Mouse (Mus musculus) lung, adult 18-20 months (tissue): ENCODE results near the gene Yars.

Experiments used
- DNase-seq, 2 experiments: peaks; one replicate each; pipeline ENCODE4 v3.0.0; 2022; ENCODE audit warnings: mixed read lengths in 2 of 2

The Yars gene

DNA sequence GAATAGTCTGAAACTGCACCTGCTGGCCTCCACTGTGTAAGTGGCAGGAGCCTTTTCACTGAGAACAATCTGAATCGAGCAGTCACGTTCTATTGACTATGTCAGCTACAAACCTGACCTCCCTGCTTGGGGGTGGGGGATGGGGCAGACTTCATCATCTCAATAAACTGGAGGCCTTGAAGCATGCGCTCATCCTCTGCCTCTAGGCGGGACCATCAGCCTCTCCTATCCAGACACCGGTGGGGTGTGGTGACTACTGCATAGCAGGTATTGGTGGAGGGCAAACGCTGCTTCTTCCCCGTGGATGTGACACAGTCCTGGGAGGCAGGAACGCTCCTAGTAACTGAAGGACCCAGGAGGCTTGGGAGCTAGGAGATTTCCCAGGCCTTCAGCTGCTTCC is 41.4 kb downstream of the Yars start:
- no peak for DNase-seq

DNA sequence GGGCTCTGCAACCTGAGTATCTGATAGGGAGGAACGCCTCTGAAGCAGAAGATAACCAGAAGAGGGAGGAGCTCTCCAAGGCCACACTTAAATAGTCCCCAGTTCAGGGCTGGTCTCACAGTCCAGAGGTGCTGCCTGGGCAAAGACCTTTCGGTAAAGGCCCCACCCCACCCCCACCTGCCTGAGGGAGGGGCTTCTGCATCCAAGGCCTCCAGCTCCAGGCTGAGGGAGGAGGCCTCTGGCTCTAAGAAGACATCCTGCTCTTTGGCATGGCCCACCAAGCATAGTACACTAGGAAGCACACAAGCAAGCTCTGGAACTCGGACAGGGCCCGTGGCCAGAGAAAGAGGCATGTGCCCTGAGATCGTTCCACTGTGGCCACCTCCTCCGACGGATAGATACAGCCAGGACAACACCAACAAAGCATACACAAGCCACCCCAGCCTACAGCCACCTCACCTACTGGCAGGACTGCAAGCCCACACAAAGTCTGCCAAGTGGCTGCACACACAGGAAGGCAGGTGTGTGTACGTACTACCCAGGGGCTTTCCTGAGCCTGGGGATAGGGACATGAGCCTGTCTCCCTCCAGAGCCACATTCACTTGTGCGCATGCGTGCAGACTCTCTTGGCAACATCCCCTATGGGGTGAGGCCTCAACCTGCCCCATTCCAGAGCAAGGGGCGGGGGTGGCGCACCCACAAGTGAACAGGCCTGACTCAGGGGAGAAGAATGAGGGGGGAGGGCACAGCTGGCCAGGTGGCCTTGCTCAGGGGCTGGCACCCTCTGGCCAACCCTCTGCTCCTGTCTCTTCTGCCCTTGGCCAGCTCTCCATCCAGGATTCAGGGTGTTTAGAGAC is 42.3 kb downstream of the Yars start:
- peak; percentile 87 to 93 for DNase-seq

DNA sequence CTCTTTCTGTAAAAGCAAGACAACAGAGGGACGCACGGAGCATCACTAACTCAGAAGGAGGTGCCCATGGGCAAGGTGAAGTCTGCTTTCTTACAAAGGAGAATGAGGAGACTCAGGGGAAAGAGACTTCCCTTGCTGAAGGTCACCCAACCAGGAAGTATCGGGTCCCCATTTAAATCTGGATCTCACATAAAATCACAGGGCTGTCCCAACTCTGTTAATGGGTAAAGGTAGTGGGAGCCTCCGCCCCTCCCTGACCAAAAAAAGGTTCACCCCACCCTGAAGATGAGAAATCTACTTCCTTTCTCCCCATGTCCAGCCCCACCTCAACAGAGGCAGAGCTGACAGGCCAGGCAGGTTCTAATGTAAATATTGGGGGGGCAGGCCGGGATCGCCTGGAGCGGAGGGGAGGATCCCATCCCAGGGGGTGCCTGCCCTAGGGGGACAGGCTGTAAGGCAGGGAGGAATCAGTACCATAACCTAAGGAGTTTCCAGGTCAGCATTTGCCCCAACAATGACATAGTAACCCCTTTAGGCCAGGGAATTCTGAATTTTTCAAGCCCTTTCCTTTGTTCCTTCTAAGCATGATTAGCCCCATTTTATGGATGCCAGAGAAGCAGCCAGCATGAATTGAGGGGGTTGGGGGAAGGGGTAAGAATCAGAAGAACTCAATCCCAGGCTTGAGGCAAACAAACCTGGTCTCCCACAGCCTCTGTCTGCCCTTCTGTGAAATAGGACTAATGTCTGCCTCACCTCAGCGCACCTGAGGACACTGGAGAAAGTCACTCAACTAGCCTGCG is 43.2 kb downstream of the Yars start:
- peak in 1 of 2 experiments; percentile 51 for DNase-seq

DNA sequence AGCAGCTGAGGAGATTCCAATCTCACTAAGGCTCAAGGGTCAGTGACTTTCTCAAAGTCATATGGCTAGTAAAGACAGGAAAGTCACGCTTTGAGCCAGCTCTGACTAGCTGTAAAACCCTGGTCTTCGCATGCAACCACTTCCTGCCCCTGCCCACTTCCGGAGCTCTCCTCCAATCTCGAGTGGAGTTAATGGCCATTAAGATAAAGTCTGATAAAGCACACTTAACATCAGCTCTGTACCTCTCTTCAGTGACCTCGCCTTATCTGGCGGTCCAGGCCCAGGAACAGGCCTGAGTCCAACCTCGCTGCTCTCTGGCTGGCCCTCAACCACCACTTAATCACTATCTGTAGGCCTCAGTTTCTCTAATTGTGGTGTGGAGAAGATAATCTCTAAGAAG is 44.9 kb downstream of the Yars start:
- DNase-seq = peak; percentile 61 to 66

DNA sequence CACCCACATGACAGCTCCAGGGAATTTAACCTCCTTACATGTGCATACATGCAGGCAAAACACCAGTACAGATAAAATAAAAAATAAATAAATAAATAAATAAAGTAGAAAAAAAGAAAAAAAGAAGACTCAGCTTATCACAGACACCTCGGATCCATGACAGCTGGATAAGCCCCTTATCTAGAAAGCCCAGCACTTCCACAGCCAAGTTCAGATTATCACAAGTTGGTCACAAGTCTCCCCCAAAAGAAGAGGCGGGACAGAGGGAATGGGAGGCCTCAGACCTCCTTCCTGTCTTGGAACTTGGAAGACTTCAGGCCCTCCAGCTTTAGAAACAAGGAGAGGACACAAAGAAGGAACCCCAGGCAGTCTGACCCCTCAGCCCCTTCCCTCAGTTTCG is 45.6 kb downstream of the Yars start:
- DNase-seq = no peak

DNA sequence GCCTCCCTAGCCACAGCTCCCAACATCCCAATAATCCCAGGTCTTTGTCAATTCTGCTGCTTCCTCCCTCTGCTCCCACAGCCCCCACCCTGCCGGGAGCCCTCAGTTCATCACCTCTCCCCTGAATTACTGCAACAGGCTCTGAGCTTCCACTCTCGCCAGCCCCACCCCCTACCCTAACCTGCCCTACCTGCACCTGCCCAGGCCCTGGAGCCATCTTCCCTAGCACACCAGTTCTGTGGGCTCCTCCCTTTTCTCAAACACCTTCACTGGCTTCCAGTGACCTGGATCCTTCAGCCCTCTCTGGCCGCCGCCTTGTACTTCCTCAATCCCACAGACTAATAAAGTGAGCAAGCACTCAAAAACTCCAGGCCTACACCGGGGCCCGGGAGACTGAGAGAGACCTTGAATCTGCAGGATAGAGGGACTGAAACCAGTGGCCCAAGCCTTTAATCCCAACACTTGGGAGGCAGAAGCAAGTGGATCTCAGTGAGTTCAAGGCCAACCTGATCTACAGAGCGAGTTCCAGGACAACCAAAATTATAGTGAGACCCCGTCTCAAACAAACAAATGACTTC is 46.8 kb downstream of the Yars start:
- peak in 1 of 2 experiments; percentile 47 for DNase-seq

DNA sequence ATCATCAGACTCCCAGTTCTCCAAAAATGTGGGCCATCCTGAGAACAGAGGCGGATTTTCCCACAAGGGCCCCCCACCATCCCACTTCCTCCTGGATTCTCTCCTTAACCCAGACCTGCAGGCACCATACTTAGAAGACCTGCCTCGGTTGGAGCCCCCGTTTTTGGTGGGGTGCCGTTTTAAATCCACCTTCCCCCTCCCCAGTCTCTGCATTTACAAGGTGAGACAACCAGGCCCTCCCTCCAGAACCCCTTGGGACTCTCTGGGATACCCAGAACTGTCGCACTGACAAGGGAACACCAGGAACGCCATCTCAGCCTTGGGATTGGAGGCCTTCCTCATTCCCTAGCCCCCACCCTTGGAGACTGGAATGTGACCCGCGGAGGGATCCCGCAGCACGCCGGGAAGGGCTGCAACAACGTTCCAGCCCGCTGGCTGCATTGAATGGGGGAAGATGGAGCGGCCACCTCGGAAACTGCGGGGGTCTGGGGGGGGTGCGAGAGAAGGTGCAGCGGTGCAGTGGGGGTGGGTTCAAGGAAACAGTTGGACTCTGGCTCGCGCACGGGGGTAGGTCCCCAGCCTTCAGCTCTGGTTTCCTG is 48.4 kb downstream of the Yars start:
- no peak for DNase-seq

DNA sequence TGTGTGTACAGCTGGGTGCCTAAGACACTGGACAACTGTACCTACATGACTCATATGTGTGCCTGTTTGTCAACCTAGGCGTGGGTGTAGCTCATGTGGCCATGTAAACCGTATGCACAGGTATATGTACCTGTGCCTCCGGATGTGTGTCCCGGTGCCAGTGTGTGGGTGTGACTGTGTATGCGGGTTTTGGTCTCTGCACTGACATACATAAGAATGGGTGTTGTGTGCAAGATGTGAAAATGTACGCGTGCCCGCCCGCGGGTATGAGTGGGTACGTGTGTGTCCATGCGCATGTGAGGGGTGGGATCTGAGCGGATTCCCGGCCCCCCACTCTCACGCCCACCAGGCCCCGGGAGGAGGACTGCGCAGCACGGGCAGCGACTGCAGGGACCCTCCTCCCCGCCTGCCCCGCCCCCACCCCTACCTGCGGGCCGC is 49.0 kb downstream of the Yars start:
- DNase-seq = no peak

DNA sequence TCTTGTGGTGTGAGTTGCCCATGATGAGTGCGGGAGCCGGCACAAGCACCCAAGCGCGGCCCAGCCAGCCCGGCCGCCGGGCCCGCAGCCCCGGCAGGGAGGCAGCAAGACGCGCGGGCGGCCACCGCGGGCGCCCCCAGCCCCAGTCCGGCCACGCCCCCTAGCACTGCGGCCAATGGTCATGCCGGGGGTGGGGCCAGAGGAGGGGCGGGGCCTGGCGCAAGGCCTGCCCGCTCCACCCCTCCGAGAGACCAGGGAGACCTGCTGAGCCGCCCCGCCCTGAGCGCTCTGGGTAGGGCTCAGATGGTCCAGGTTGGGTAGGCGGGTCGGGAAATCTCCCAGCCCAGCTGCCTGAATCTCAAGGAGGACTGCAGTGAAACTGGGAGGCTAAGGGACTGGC is 49.5 kb downstream of the Yars start:
- DNase-seq = peak; percentile 75 to 82

DNA sequence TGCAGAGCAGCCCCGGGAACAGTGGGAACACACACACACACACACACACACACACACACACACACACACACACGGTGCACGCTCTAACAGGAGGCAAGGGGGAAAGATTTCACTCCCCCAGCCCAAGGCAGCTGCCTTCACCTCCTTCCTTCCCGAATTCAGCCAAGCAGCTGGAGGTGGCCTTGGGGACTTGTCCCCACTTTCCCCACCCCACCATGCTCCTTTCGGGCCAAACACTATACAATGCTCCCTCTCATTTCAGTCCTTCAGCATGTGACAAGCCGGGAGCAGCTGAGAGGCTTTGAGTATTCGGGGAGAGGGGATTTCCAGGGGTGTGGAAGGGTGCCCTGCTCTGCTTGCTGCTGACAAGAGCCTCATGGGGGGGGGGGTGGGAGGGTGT is 52.3 kb downstream of the Yars start:
- no peak for DNase-seq

DNA sequence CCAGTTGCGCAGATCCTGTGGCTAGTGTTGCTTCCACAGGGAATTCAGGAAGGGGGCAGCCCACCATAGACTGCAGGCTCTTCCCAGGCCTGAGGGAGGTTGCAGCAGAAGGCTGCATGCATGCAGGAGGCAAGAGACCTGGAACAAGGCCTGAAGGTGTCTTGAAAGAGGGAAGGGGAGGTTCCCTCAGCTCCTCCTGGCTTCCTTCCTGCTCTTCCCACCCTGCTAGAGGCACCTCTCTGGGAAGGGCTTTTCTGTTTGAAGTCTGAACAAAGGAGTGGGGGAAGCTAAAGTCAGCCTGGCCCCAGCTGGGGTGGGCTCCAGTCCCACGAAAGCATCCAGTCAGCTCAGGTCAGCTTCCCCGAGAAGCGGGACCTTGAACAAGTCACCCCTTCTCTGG is 52.8 kb downstream of the Yars start:
- no peak for DNase-seq

DNA sequence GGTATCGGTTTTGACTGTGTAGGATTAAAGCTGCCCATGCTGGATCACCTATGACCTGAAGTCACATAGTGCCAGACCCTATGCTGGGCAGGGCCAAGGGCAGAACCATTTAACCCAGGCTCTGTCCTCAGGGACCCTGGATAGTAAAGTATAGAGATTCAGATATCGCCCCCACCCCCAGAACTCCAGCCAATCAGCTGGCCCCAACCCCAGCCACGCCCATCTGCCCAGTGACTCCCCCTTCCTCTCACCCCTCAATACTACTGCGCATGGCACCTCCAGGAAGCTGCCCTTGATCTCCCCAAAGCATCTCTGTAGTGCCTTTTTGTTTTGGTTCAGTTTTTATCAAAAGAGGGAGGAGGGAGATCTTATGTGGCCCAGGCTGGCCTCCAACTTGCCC is 53.2 kb downstream of the Yars start:
- DNase-seq = no peak

DNA sequence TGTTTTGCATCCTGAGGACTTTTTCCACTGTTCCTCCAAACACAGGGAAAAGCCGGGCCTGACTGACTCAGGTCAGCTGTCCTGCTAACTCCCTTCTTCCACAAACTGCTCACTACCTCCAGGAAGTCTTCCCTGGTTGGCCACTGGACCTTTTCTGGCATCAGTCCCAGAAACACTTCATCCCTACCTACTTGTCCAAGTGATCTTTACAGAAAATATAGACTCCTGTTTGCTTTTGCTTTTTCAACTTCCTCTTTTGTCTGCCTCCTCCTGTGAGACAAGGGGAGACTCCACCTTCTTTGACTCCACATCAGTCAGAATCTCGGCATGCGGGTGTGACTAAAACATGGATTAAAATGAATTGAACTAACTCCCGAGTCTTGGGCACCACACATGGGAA is 55.2 kb downstream of the Yars start:
- peak; percentile 71 to 88 for DNase-seq

DNA sequence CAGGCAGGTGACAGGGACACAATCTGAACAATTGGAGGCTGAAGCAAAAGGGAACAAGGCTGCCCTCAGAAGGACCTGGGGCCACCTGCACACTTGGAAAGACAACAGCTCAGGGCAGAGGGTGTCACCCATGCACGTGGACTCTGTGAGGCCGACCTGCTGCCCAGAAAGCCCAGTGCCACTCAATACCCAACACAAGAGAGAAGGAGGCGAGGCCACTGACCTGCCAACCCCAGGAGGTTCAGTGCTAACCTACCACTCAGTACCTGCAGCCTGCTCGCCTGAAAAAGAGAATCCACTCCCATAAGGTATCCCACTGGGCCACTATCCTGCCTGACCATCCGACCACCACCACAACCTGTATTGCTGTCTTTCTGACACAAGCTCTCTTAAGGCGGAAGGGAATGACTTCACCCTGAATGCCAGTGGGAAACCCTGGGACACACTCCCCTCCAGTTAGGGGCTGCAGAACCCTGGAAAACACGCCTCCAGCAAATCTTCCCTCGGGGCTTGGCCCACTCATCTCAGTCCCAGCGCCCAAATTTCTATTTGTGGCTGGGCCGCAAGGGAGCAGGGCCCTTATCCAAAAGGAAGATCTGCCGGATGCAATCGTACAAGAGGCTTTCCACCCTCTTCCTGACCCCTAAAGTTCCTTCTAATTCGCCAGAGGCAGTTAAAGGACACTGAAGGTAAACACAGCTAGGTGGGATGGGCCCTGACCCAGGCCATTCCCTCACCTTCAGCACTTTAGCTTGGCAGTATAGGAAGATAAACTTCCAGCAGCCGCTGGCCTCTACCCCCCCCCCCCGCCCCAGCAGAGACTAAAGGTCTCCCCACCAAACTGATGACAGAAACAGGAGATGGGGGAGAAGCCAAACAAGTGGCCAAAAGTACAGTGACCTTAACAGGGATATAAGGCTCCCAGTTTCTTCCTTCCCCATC is 57.1 kb downstream of the Yars start:
- DNase-seq = peak in 1 of 2 experiments; percentile 71

DNA sequence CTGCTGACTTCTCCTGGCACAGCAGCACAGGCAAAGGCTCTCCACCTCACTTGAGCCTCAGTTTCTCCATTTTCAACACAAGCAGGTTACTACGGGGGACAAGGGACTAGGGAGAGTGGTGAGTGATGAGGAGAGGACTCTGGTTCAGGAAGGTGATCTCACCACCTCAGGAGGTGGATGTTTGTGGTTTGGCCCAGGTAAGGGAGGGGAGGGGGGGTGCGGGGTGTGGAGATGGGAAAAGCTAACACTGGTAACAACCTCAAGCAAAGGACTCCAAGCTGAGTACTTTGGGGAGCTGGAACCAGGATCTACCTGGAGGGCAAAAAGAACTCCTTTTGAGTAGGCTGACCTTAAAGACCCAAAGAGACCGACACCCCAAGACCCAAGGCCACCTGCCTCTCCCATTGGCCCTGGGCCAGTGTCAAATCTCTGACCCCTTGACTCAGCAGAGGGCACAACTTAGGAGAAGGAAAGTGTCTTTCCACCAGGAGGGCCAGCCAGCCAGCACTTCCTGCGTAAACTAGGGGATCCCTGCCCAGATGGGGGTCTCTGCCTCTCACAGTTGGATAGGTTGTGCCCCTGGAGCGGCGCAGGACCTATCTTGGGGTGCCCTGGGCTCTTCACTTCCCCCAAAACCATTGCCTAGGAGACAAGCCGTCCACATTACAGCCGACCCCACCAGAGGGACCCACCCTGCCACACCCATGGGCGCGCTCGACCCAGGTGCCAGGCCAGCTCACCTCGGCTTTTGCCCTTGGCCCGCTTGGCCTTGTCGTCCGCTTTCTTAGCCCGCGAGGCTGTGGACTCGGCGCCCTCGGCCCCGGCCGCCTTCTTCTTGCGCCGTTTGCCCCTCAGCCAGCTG is 58.1 kb downstream of the Yars start:
- peak; percentile 54 to 63 for DNase-seq

DNA sequence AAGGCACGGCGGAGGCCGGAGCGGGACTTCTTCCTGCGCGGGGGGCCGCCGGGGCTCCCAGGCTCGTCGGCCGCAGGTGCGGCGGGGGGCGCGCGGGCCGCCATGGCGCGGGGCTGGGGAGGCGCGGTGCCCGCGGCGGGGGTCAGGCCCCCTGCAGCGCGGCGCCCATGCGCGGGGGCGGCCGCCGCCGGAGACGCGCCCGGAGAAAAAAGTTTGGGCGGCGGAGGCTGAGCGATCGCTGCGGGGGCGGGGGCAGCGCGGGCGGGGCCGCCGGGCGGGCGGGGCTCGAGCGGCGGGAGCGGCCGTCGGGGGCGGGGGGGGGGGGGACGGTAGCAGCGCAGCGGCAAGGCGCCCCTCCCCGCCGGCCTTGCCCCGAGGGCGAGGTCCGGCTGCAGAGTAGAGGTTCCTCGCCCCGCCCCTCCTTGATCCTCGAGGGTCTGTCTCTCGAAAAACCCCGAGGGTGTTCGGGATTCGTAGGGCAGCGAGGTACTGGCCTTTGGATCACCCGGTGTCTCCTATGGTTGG is 58.7 kb downstream of the Yars start:
- DNase-seq = peak in 1 of 2 experiments; percentile 69

DNA sequence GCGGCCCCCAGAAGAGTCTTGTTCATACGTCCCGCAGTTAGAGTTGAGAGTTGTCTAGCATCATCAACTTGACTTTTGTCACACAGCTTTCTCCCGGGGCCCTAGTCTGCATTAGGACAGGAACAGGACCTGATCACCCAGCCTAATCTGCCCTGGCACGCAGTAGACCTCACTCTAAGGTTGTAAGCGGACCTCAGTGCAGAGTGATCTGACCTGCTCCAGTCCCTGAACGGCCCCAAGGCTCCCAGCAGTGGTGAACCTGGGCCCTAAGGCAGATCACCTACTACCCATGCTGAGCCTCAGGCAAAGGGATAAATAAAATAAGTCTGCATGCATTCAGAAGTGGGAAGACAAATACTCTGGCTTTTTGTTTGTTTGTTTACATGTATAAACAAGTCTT is 59.7 kb downstream of the Yars start:
- no peak for DNase-seq

DNA sequence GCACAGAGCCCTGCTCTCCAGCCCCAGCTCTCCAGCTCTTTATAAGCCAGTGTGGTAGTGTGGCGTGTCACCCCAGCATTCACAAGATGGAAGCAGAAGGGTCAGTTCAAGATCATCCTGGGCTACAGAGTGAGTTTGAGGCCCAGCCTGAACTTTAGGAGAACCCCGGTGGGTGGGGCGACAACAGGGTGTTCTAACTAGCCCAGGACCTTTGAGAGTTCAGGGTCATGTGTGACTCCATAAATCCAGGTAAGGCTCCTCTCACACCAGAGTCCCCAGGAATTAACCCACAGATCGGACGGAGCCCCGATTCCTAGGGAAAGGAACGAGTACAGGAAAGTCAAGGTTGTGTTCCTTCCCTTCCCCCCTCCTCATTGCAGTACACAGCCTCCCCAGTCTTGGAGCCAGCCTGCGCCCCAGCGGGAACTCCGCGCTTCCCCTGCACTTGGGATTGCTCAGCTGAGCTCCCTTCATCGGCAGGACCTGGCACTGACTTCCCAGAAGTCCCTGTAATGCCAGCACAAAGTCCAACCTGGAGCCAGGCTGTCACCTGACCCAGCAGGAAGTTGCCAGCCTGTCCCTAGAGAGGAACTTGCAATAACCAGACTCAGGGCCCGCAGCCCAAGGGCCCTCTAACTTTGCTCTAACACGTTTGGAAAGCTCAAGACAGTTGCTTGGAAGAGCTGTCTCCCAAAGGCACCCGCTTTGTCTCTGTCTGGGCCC is 61.4 kb downstream of the Yars start:
- DNase-seq = peak; percentile 74 to 78

DNA sequence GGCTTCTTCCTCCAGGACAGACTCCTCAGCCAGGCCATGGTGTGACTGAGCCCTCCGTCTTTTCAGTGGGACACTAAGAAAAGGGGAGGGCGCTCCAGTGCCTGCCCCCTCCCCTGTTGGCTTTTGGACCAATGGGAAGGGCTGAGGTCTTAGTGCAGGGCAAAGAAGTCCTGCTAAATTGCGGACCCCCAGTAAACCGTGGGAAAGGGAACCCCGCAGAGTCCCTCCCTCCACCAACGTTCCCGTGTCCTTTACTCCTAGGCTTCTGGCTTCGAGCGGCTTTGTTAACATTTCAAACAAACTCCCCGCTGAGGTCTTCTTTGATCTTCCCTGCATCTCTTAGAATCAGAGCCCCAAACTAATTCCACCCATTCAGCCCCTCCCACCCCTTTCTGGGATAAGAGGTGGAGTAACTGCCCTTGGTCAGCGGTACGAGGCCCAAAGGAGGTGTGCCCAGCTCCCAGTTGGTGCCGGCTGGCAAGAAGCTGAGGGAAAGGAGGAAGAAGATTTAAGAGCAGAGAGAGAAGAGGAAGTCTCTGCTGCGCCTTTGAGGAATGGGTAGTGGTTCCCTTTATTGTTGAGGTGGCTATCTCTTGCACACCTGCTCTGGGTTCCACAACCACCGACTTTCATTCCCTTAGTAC is 62.0 kb downstream of the Yars start:
- peak; percentile 59 to 61 for DNase-seq

DNA sequence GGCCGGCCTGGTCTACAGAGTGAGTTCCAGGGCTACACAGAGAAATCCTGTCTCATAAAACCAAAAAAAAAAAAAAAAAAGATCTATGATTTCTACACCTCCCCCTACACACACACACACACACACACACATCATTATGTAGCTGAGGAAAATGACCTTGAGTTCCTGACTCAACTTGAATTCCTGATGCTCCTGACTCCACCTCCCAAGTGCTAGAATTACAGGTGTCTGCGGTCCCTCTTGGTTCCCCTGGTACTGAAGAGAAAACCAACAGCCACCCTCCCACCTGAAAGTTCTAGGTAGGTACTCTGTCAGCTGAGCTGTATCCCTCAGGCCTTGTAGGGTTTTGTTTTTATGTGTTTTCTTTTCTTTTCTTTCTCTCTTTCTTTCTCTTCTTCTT is 62.9 kb downstream of the Yars start:
- no peak for DNase-seq
